Mouse (Mus musculus) kidney, embryonic 15.5 days (tissue): ENCODE data around the gene Gm45717. TPM values are rescaled to one million over a fixed set of nuclear protein-coding genes. Genes with fewer than 3 reads are reported as not detected.

ENCODE experiments used
- ATAC-seq: fragments of 200-750 bp; cut with Nextera tagmentation; replicated peaks from 2 replicates; pipeline ENCODE4 v1.8.0; 2017; ENCODE audit warnings: moderate TSS enrichment; ENCODE audit not compliant: low FRiP score
- H3K27ac ChIP-seq: fragments of 300-500 bp; sonication (generic); 2 replicates; pipeline ENCODE4 v1.5.1; 2015; ENCODE audit warnings: mild to moderate bottlenecking, inconsistent platforms
- H3K27me3 ChIP-seq: fragments of 300-500 bp; sonication (generic); 2 replicates; pipeline ENCODE4 v1.6.1; 2015; ENCODE audit warnings: inconsistent platforms
- H3K36me3 ChIP-seq: fragments of 300-500 bp; sonication (generic); 2 replicates; pipeline ENCODE4 v1.6.1; 2015; ENCODE audit warnings: inconsistent platforms
- H3K4me1 ChIP-seq: fragments of 300-500 bp; sonication (generic); 2 replicates; pipeline ENCODE4 v1.6.1; 2015; ENCODE audit warnings: inconsistent platforms
- H3K4me2 ChIP-seq: fragments of 300-500 bp; sonication (generic); 2 replicates; pipeline ENCODE4 v1.6.1; 2015; ENCODE audit warnings: moderate library complexity, mild to moderate bottlenecking, inconsistent platforms
- H3K4me3 ChIP-seq: fragments of 300-500 bp; sonication (generic); replicated peaks from 2 replicates; pipeline ENCODE4 v1.5.1; 2015; ENCODE audit warnings: mild to moderate bottlenecking, inconsistent platforms
- H3K9ac ChIP-seq: fragments of 300-500 bp; sonication (generic); 2 replicates; pipeline ENCODE4 v1.6.1; 2015; ENCODE audit warnings: mild to moderate bottlenecking, inconsistent platforms
- H3K9me3 ChIP-seq: fragments of 300-500 bp; sonication (generic); replicated peaks from 2 replicates; pipeline ENCODE4 v1.6.1; 2016; ENCODE audit warnings: inconsistent platforms
- WGBS: fragments of 180-500 bp; shearing (Covaris S2); methylation state at CpG from one replicate; pipeline ENCODE4 v1.1.7; 2015; ENCODE audit warnings: mixed read lengths; 5-methylcytosine and 5-hydroxymethylcytosine counted together
- polyA plus RNA-seq: library from polyadenylated mRNA; unstranded; fragments of >200 nt; fragmentation: Nextera tagmentation; extraction: Ambion mirVana; gene quantifications from 2 replicates; pipeline ENCODE4 v1.2.1, GENCODE M21; 2015

Gm45717 gene
- polyA plus RNA-seq, 1 experiment from 2014 or later, result 0.39 TPM

GRCm38 (mm10) chr7:140961416-140961815 is 5.7 kb upstream of the Gm45717 start:
- H3K9me3 ChIP-seq, result no peaks in the 10 kb centered on the region
- H3K4me2 ChIP-seq, result no peak overlapping the region
- ATAC-seq, result no peak
- H3K4me3 ChIP-seq, result no peak overlapping the region
- 73% methylated on average over 2 of the region's 2 CpGs for WGBS
- H3K27ac ChIP-seq, result no peak overlapping the region
- no peaks in the 10 kb centered on the region for H3K36me3 ChIP-seq
- H3K27me3 ChIP-seq, result no peaks in the 10 kb centered on the region
- H3K4me1 ChIP-seq, result peaks cover 15% of the 10 kb centered on the region
- no peak overlapping the region for H3K9ac ChIP-seq

- Histone ChIP-seq H3K4me1 (peaks cover 26% of the 10 kb centered on the region), H3K9me3 (no peaks in the 10 kb centered on the region), H3K9ac (no peak overlapping the region), H3K36me3 (no peaks in the 10 kb centered on the region), H3K27me3 (no peaks in the 10 kb centered on the region), H3K4me3 (no peak overlapping the region), H3K4me2 (no peak overlapping the region), H3K27ac (0 out of 2 replicates have a peak overlapping the region, but pooled peaks have one; percentile 0)
- WGBS, result 73% methylated on average over 5 of the region's 5 CpGs
- no peak for ATAC-seq
These were observed 4.3 kb upstream of the Gm45717 start for GRCm38 (mm10) chr7:140960026-140960425.

- Histone ChIP-seq H3K9ac (peak overlapping the region; percentile 21; the same call in 1 of the 2 replicates), H3K4me2 (no peak overlapping the region), H3K9me3 (no peaks in the 10 kb centered on the region), H3K36me3 (no peaks in the 10 kb centered on the region), H3K4me3 (no peak overlapping the region), H3K27ac (0 out of 2 replicates have a peak overlapping the region, but pooled peaks have one; percentile 46), H3K4me1 (peaks cover 32% of the 10 kb centered on the region), H3K27me3 (no peaks in the 10 kb centered on the region)
- no peak for ATAC-seq
- 5% methylated on average over 9 of the region's 9 CpGs for WGBS
These were observed 3.6 kb upstream of the Gm45717 start for GRCm38 (mm10) chr7:140959181-140959901.

- Histone ChIP-seq H3K36me3 (peaks cover 9% of the 10 kb centered on the region; the same call in 1 of the 2 replicates), H3K9ac (peak overlapping the region; percentile 12; the same call in 1 of the 2 replicates), H3K27me3 (no peaks in the 10 kb centered on the region), H3K4me3 (no peak overlapping the region), H3K9me3 (no peaks in the 10 kb centered on the region), H3K4me2 (peak overlapping the region; percentile 88), H3K4me1 (peaks cover 60% of the 10 kb centered on the region), H3K27ac (peak overlapping the region; percentile 94)
- WGBS, result 39% methylated on average over 6 of the region's 6 CpGs
- no peak for ATAC-seq
These were observed 776 bp upstream of the Gm45717 start for GRCm38 (mm10) chr7:140956556-140956869.

GRCm38 (mm10) chr7:140955342-140955741 is 395 bp downstream of the Gm45717 start:
- Histone ChIP-seq H3K4me1 (peaks cover 72% of the 10 kb centered on the region), H3K9ac (peak overlapping the region; percentile 70), H3K27me3 (no peaks in the 10 kb centered on the region), H3K4me3 (peak overlapping the region; percentile 59), H3K36me3 (peaks cover 9% of the 10 kb centered on the region; the same call in 1 of the 2 replicates), H3K4me2 (peak overlapping the region; percentile 88), H3K27ac (peak overlapping the region; percentile 94), H3K9me3 (no peaks in the 10 kb centered on the region)
- peak; percentile 33 for ATAC-seq
- WGBS, result under 1% methylated on average over 17 of the region's 17 CpGs

- H3K4me2 ChIP-seq, result peak overlapping the region; percentile 88
- WGBS, result 2% methylated on average over 9 of the region's 9 CpGs
- 0 out of 2 replicates have a peak, but pooled peaks have one; percentile 23 for ATAC-seq
- no peaks in the 10 kb centered on the region for H3K9me3 ChIP-seq
- no peaks in the 10 kb centered on the region for H3K27me3 ChIP-seq
- peaks cover 13% of the 10 kb centered on the region; the same call in 1 of the 2 replicates for H3K36me3 ChIP-seq
- H3K27ac ChIP-seq, result peak overlapping the region; percentile 94
- H3K4me3 ChIP-seq, result peak overlapping the region; percentile 59
- H3K4me1 ChIP-seq, result peaks cover 76% of the 10 kb centered on the region
- H3K9ac ChIP-seq, result peak overlapping the region; percentile 70
These were observed 1.0 kb downstream of the Gm45717 start for GRCm38 (mm10) chr7:140954733-140955071.

GRCm38 (mm10) chr7:140953800-140954732 is 1.7 kb downstream of the Gm45717 start:
- no peak for ATAC-seq
- peak overlapping the region; percentile 59 for H3K4me3 ChIP-seq
- H3K36me3 ChIP-seq, result peaks cover 19% of the 10 kb centered on the region
- H3K27ac ChIP-seq, result peak overlapping the region; percentile 25
- peaks cover 71% of the 10 kb centered on the region for H3K4me1 ChIP-seq
- no peaks in the 10 kb centered on the region for H3K9me3 ChIP-seq
- peak overlapping the region; percentile 88 for H3K4me2 ChIP-seq
- peak overlapping the region; percentile 70 for H3K9ac ChIP-seq
- WGBS, result 52% methylated on average over 15 of the region's 15 CpGs
- H3K27me3 ChIP-seq, result no peaks in the 10 kb centered on the region

GRCm38 (mm10) chr7:140953133-140953532 is 2.6 kb downstream of the Gm45717 start:
- no peaks in the 10 kb centered on the region for H3K9me3 ChIP-seq
- WGBS, result 77% methylated on average over 11 of the region's 11 CpGs
- H3K4me1 ChIP-seq, result peaks cover 65% of the 10 kb centered on the region
- H3K4me2 ChIP-seq, result peak overlapping the region; percentile 88
- H3K36me3 ChIP-seq, result peaks cover 28% of the 10 kb centered on the region
- no peak for ATAC-seq
- H3K27ac ChIP-seq, result no peak overlapping the region
- no peak overlapping the region for H3K9ac ChIP-seq
- H3K27me3 ChIP-seq, result no peaks in the 10 kb centered on the region
- H3K4me3 ChIP-seq, result 0 out of 2 replicates have a peak overlapping the region, but pooled peaks have one; percentile 59

GRCm38 (mm10) chr7:140952441-140952840 is 3.3 kb downstream of the Gm45717 start:
- H3K4me3 ChIP-seq, result no peak overlapping the region

GRCm38 (mm10) chr7:140951765-140952164 is 4.0 kb downstream of the Gm45717 start:
- Histone ChIP-seq H3K27me3 (no peaks in the 10 kb centered on the region), H3K9ac (no peak overlapping the region), H3K4me3 (no peak overlapping the region), H3K4me2 (no peak overlapping the region), H3K27ac (peak overlapping the region; percentile 78; the same call in 1 of the 2 replicates), H3K36me3 (peaks cover 42% of the 10 kb centered on the region), H3K9me3 (no peaks in the 10 kb centered on the region), H3K4me1 (peaks cover 65% of the 10 kb centered on the region)
- ATAC-seq, result no peak
- WGBS, result 62% methylated on average over 6 of the region's 6 CpGs

More at GRCm38 (mm10) chr7:140952441-140952840, 3.3 kb downstream of the Gm45717 start:
- H3K27me3 ChIP-seq, result no peaks in the 10 kb centered on the region
- peak overlapping the region; percentile 22; the same call in 1 of the 2 replicates for H3K27ac ChIP-seq
- 80% methylated on average over 7 of the region's 7 CpGs for WGBS
- H3K4me2 ChIP-seq, result no peak overlapping the region
- H3K4me1 ChIP-seq, result peaks cover 65% of the 10 kb centered on the region
- H3K9me3 ChIP-seq, result no peaks in the 10 kb centered on the region
- no peak overlapping the region for H3K9ac ChIP-seq
- no peak for ATAC-seq
- peaks cover 35% of the 10 kb centered on the region for H3K36me3 ChIP-seq

- no peaks in the 10 kb centered on the region for H3K9me3 ChIP-seq
- WGBS, result 20% methylated on average over 8 of the region's 8 CpGs
- no peak overlapping the region for H3K9ac ChIP-seq
- peaks cover 49% of the 10 kb centered on the region for H3K36me3 ChIP-seq
- no peak for ATAC-seq
- H3K4me3 ChIP-seq, result no peak overlapping the region
- H3K27ac ChIP-seq, result peak overlapping the region; percentile 78; the same call in 1 of the 2 replicates
- H3K4me2 ChIP-seq, result peak overlapping the region; percentile 29; the same call in 1 of the 2 replicates
- H3K27me3 ChIP-seq, result no peaks in the 10 kb centered on the region
- peaks cover 59% of the 10 kb centered on the region for H3K4me1 ChIP-seq
These were observed 4.7 kb downstream of the Gm45717 start for GRCm38 (mm10) chr7:140951051-140951450.
